Mouse (Mus musculus): Measurements from ENCODE around the gene Gm28048. TPM values are rescaled to one million over a fixed set of nuclear protein-coding genes. Genes with fewer than 3 reads are reported as not detected.

Gm28048 gene
- polyA plus RNA-seq, 1 experiment from 2014 or later = 6.9 TPM

- Histone ChIP-seq H3K9ac (no peak overlapping the region), H3K36me3 (no peaks in the 10 kb centered on the region), H3K9me3 (replicated peaks) (no peaks in the 10 kb centered on the region), H3K27me3 (no peaks in the 10 kb centered on the region), H3K4me2 (no peak overlapping the region), H3K4me3 (no peak overlapping the region), H3K27ac (peak overlapping the region; percentile 35), H3K4me1 (replicated peaks) (peaks cover 12% of the 10 kb centered on the region)
- ATAC-seq (replicated peaks; ENCODE audit: insufficient number of reproducible peaks, insufficient read depth, low FRiP score, low read depth) = 0 out of 2 replicates have a peak, but pooled peaks have one; percentile 39
- 46% methylated on average over 7 of the region's 7 CpGs for WGBS
Observed at GRCm38 (mm10) chr11:22911831-22912230, 70.1 kb downstream of the Gm28048 start.

- H3K27ac ChIP-seq = peak overlapping the region; percentile 28; the same call in 1 of the 2 replicates
- H3K9ac ChIP-seq = no peak overlapping the region
- peaks cover 9% of the 10 kb centered on the region for H3K4me1 ChIP-seq (replicated peaks)
- H3K27me3 ChIP-seq = no peaks in the 10 kb centered on the region
- no peak overlapping the region for H3K4me3 ChIP-seq
- ATAC-seq (replicated peaks; ENCODE audit: insufficient number of reproducible peaks, insufficient read depth, low FRiP score, low read depth) = no peak; the same call in 1 of the 2 replicates
- H3K4me2 ChIP-seq = no peak overlapping the region
- no peaks in the 10 kb centered on the region for H3K9me3 ChIP-seq (replicated peaks)
- no peaks in the 10 kb centered on the region for H3K36me3 ChIP-seq
Observed at GRCm38 (mm10) chr11:22906453-22906865, 75.4 kb downstream of the Gm28048 start.

- H3K27me3 ChIP-seq = no peaks in the 10 kb centered on the region
- H3K27ac ChIP-seq = no peak overlapping the region
- H3K4me2 ChIP-seq = no peak overlapping the region
- H3K9me3 ChIP-seq (replicated peaks) = no peaks in the 10 kb centered on the region
- peaks cover 9% of the 10 kb centered on the region for H3K4me1 ChIP-seq (replicated peaks)
- peaks cover 13% of the 10 kb centered on the region; the same call in 1 of the 2 replicates for H3K36me3 ChIP-seq
- no peak for ATAC-seq (replicated peaks; ENCODE audit: insufficient number of reproducible peaks, insufficient read depth, low FRiP score, low read depth)
- no peak overlapping the region for H3K9ac ChIP-seq
- no peak overlapping the region for H3K4me3 ChIP-seq
- WGBS = 81% methylated on average over 2 of the region's 2 CpGs
Observed at GRCm38 (mm10) chr11:22902923-22903322, 79.0 kb downstream of the Gm28048 start.

GRCm38 (mm10) chr11:22900041-22900440, 81.8 kb downstream of the Gm28048 start:
- Histone ChIP-seq H3K4me1 (replicated peaks) (0 out of 2 replicates have a peak, but pooled peaks cover 2% of the 10 kb centered on the region), H3K27me3 (no peaks in the 10 kb centered on the region), H3K9ac (no peak overlapping the region), H3K4me2 (no peak overlapping the region), H3K36me3 (peaks cover 13% of the 10 kb centered on the region; the same call in 1 of the 2 replicates), H3K4me3 (no peak overlapping the region), H3K27ac (no peak overlapping the region), H3K9me3 (replicated peaks) (no peaks in the 10 kb centered on the region)
- WGBS = 79% methylated on average over 3 of the region's 3 CpGs
- ATAC-seq (replicated peaks; ENCODE audit: insufficient number of reproducible peaks, insufficient read depth, low FRiP score, low read depth) = no peak

GRCm38 (mm10) chr11:22897642-22898041, 84.2 kb downstream of the Gm28048 start:
- no peak overlapping the region for H3K27ac ChIP-seq
- 93% methylated on average over 4 of the region's 4 CpGs for WGBS
- H3K4me1 ChIP-seq (replicated peaks) = no peaks in the 10 kb centered on the region
- peaks cover 13% of the 10 kb centered on the region; the same call in 1 of the 2 replicates for H3K36me3 ChIP-seq
- no peak overlapping the region for H3K4me2 ChIP-seq
- H3K4me3 ChIP-seq = no peak overlapping the region
- no peak overlapping the region for H3K9ac ChIP-seq
- H3K27me3 ChIP-seq = no peaks in the 10 kb centered on the region
- no peak for ATAC-seq (replicated peaks; ENCODE audit: insufficient number of reproducible peaks, insufficient read depth, low FRiP score, low read depth)
- H3K9me3 ChIP-seq (replicated peaks) = no peaks in the 10 kb centered on the region

- Histone ChIP-seq H3K27ac (no peak overlapping the region), H3K9ac (no peak overlapping the region), H3K4me1 (replicated peaks) (no peaks in the 10 kb centered on the region), H3K4me3 (no peak overlapping the region), H3K4me2 (no peak overlapping the region), H3K27me3 (no peaks in the 10 kb centered on the region), H3K36me3 (peaks cover 13% of the 10 kb centered on the region; the same call in 1 of the 2 replicates), H3K9me3 (replicated peaks) (no peaks in the 10 kb centered on the region)
- no peak for ATAC-seq (replicated peaks; ENCODE audit: insufficient number of reproducible peaks, insufficient read depth, low FRiP score, low read depth)
- 89% methylated on average over 4 of the region's 4 CpGs for WGBS
Observed at GRCm38 (mm10) chr11:22897127-22897526, 84.8 kb downstream of the Gm28048 start.

- H3K9me3 ChIP-seq (replicated peaks) = no peaks in the 10 kb centered on the region
- no peaks in the 10 kb centered on the region for H3K36me3 ChIP-seq
- no peaks in the 10 kb centered on the region for H3K27me3 ChIP-seq
- no peak overlapping the region for H3K9ac ChIP-seq
- H3K4me1 ChIP-seq (replicated peaks) = no peaks in the 10 kb centered on the region
- H3K27ac ChIP-seq = no peak overlapping the region
- no peak overlapping the region for H3K4me2 ChIP-seq
- WGBS = 78% methylated on average over 3 of the region's 3 CpGs
- H3K4me3 ChIP-seq = no peak overlapping the region
- no peak for ATAC-seq (replicated peaks; ENCODE audit: insufficient number of reproducible peaks, insufficient read depth, low FRiP score, low read depth)
Observed at GRCm38 (mm10) chr11:22893075-22893474, 88.8 kb downstream of the Gm28048 start.

- Histone ChIP-seq H3K27ac (no peak overlapping the region), H3K36me3 (no peaks in the 10 kb centered on the region), H3K4me3 (no peak overlapping the region), H3K9me3 (replicated peaks) (no peaks in the 10 kb centered on the region), H3K27me3 (no peaks in the 10 kb centered on the region), H3K9ac (no peak overlapping the region), H3K4me1 (replicated peaks) (no peaks in the 10 kb centered on the region), H3K4me2 (no peak overlapping the region)
- no peak for ATAC-seq (replicated peaks; ENCODE audit: insufficient number of reproducible peaks, insufficient read depth, low FRiP score, low read depth)
- WGBS = 70% methylated on average over 6 of the region's 6 CpGs
Observed at GRCm38 (mm10) chr11:22892466-22892865, 89.4 kb downstream of the Gm28048 start.

- Histone ChIP-seq H3K4me2 (no peak overlapping the region), H3K9ac (no peak overlapping the region), H3K36me3 (no peaks in the 10 kb centered on the region), H3K4me3 (no peak overlapping the region), H3K27me3 (no peaks in the 10 kb centered on the region), H3K9me3 (replicated peaks) (no peaks in the 10 kb centered on the region), H3K27ac (no peak overlapping the region), H3K4me1 (replicated peaks) (no peaks in the 10 kb centered on the region)
- no peak for ATAC-seq (replicated peaks; ENCODE audit: insufficient number of reproducible peaks, insufficient read depth, low FRiP score, low read depth)
- 87% methylated on average over 7 of the region's 7 CpGs for WGBS
Observed at GRCm38 (mm10) chr11:22891876-22892275, 90.0 kb downstream of the Gm28048 start.

GRCm38 (mm10) chr11:22891242-22891641, 90.6 kb downstream of the Gm28048 start:
- 82% methylated on average over 9 of the region's 9 CpGs for WGBS
- Histone ChIP-seq H3K27ac (no peak overlapping the region), H3K4me2 (no peak overlapping the region), H3K36me3 (no peaks in the 10 kb centered on the region), H3K4me1 (replicated peaks) (no peaks in the 10 kb centered on the region), H3K27me3 (no peaks in the 10 kb centered on the region), H3K9me3 (replicated peaks) (no peaks in the 10 kb centered on the region), H3K4me3 (no peak overlapping the region), H3K9ac (no peak overlapping the region)
- no peak for ATAC-seq (replicated peaks; ENCODE audit: insufficient number of reproducible peaks, insufficient read depth, low FRiP score, low read depth)

- no peak overlapping the region for H3K27ac ChIP-seq
- no peaks in the 10 kb centered on the region for H3K27me3 ChIP-seq
- H3K9me3 ChIP-seq (replicated peaks) = no peaks in the 10 kb centered on the region
- whole genome bisulfite sequencing = 95% methylated on average over 3 of the region's 3 CpGs
- H3K4me3 ChIP-seq = no peak overlapping the region
- no peaks in the 10 kb centered on the region for H3K4me1 ChIP-seq (replicated peaks)
- no peak overlapping the region for H3K4me2 ChIP-seq
- H3K9ac ChIP-seq = no peak overlapping the region
- H3K36me3 ChIP-seq = no peaks in the 10 kb centered on the region
- no peak for ATAC-seq (replicated peaks; ENCODE audit: insufficient number of reproducible peaks, insufficient read depth, low FRiP score, low read depth)
Observed at GRCm38 (mm10) chr11:22889224-22889623, 92.7 kb downstream of the Gm28048 start.

GRCm38 (mm10) chr11:22886991-22887390, 94.9 kb downstream of the Gm28048 start:
- H3K27me3 ChIP-seq = no peaks in the 10 kb centered on the region
- H3K4me2 ChIP-seq = no peak overlapping the region
- no peaks in the 10 kb centered on the region for H3K4me1 ChIP-seq (replicated peaks)
- WGBS = 84% methylated on average over 4 of the region's 4 CpGs
- no peaks in the 10 kb centered on the region for H3K36me3 ChIP-seq
- H3K9me3 ChIP-seq (replicated peaks) = no peaks in the 10 kb centered on the region
- H3K27ac ChIP-seq = no peak overlapping the region
- ATAC-seq (replicated peaks; ENCODE audit: insufficient number of reproducible peaks, insufficient read depth, low FRiP score, low read depth) = no peak
- no peak overlapping the region for H3K9ac ChIP-seq
- H3K4me3 ChIP-seq = no peak overlapping the region

Measured in heart, embryonic 15.5 days (tissue).